Mouse (Mus musculus) C2C12 (cell line): ENCODE results near the gene Wfdc3.

Source experiments
- CEBPB ChIP-seq: IDR thresholded peaks from one replicate; pipeline ENCODE4 v1.6.1; 2011; ENCODE audit warnings: low read depth, mild to moderate bottlenecking, control low read depth, moderate library complexity
- CTCF ChIP-seq: IDR thresholded peaks from one replicate; pipeline ENCODE4 v1.5.1; 2011; ENCODE audit not compliant: control insufficient read depth, insufficient read depth, insufficient read length

- no peak for TF ChIP-seq CTCF
- no peak for TF ChIP-seq CEBPB
Measured at GRCm38 (mm10) chr2:164725895-164726619, 19.7 kb downstream of the Wfdc3 start.
